ENCODE assay signal across 8 mouse cellular contexts in the genomic region with DNA sequence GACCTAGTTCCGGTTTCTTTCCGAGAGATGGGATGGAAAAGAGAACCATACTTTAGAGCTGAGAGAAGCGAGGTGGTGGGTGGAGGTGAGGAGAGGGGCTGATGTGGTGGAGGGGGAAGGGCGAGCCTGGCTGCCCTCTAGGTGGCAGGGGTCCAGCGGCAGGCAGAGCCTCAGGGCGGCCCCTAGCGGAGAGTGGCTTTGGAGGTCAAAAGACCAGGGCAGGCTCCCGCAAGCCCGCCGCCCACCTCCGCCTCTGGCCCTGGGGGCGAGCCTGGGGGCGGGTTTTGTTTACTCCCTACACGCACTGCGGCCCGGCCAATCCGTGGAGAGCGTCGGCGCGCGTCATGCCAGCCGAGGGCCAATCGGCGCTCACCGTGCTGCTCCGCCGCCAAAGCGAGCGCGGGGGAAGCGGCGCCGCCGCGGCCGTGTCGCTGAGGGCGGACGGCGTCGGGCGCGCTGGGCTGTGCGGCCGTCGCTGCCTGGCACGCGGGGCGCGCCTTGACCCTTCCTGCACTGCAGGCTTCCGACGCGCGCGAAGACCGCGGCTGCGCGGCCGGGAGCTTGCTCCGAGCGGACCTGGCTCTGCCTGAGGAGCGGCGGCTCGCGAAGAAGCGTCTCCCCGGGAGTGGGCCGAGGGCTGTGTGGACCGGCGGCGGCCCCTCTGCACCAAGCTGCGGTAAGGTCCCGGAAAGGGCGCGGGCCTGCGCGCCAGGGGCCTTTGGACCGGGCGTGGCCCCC. TPM values are rescaled to one million over a fixed set of nuclear protein-coding genes. Genes with fewer than 3 reads are reported as not detected.
DNase-seq lines count a peak whose midpoint lies in the region; ATAC-seq and TF ChIP-seq lines count a peak whose summit lies in the region.

A gene (plus strand): TSS at position 391 of the 738 bp plus-strand sequence.

- H3K9me3 ChIP-seq in hindbrain, embryonic 10.5 days = no peaks in the 10 kb centered on the region
- no peaks in the 10 kb centered on the region for H3K9me3 ChIP-seq in lung, postnatal 0 days (ENCODE audit: low read length)

- H3K4me2 ChIP-seq in lung, postnatal 0 days (replicated peaks; ENCODE audit: low read depth, low read length) = peak within 1 kb of the TSS; percentile 97

- peak within 1 kb of the TSS; percentile 91 for H3K4me3 ChIP-seq in hindbrain, embryonic 10.5 days
- H3K4me3 ChIP-seq in lung, postnatal 0 days (ENCODE audit: low read depth, low read length) = peak within 1 kb of the TSS; percentile 73

- no peak for TF ChIP-seq EP300 in lung, postnatal 0 days (IDR thresholded peaks at IDR 0.05)

- peaks cover 27% of the 10 kb centered on the region for H3K4me1 ChIP-seq in hindbrain, embryonic 10.5 days (replicated peaks)
- peaks cover 3% of the 10 kb centered on the region; the same call in 1 of the 2 replicates for H3K4me1 ChIP-seq in lung, postnatal 0 days (ENCODE audit: insufficient read depth, low read depth, low read length)

- peak; percentile 56 for DNase-seq in MEL-GATA-1-ER (ENCODE audit: extremely low read depth, low read depth)
- DNase-seq in cerebellum, adult 8-10 months = peak; percentile 84
- peak; percentile 94 for DNase-seq in hindbrain, embryonic 10.5 days (ENCODE audit: low spot score)
- peak; percentile 92 for DNase-seq in layer of hippocampus, adult 9-11 months
- peak; percentile 96 for DNase-seq in lung, postnatal 0 days (ENCODE audit: low spot score)
- DNase-seq in ovary, postnatal 14 days (ENCODE audit: low spot score) = peak; percentile 89
- peak; percentile 90 for DNase-seq in thymus, postnatal 14 days

- peak within 1 kb of the TSS; percentile 91 for H3K27ac ChIP-seq in hindbrain, embryonic 10.5 days
- H3K27ac ChIP-seq in lung, postnatal 0 days (ENCODE audit: low read length) = peak within 1 kb of the TSS; percentile 96

- WGBS in hindbrain, embryonic 10.5 days = 2% methylated on average over 81 of the region's 81 CpGs
- 0% methylated on average over 57 of the region's 81 CpGs for WGBS in lung, postnatal 0 days

- no peaks in the 10 kb centered on the region for H3K36me3 ChIP-seq in hindbrain, embryonic 10.5 days
- H3K36me3 ChIP-seq in lung, postnatal 0 days (ENCODE audit: insufficient read depth, low read length) = no peaks in the 10 kb centered on the region

- H3K9ac ChIP-seq in lung, postnatal 0 days (replicated peaks; ENCODE audit: low read depth) = peak within 1 kb of the TSS; percentile 73

- H3K27me3 ChIP-seq in hindbrain, embryonic 10.5 days (ENCODE audit: insufficient read depth, poor library complexity, severe bottlenecking) = no peaks in the 10 kb centered on the region
- H3K27me3 ChIP-seq in lung, postnatal 0 days (replicated peaks; ENCODE audit: insufficient read depth, low read length) = no peaks in the 10 kb centered on the region

- TF ChIP-seq CTCF in lung, postnatal 0 days (IDR thresholded peaks at IDR 0.05) = peak; percentile 72

- ATAC-seq in frontal cortex, adult (ENCODE audit: low TSS enrichment) = peak; percentile 96
- ATAC-seq in lung, postnatal 0 days = peak; percentile 98

RNA-seq across cellular contexts. Expression of the gene that starts here (rescaled TPM):
- polyA plus RNA-seq in hindbrain, embryonic 10.5 days (2016; fragmentation: Nextera tagmentation; extraction: Ambion mirVana) = 68.4 and 81.6 TPM in 2 replicates
- 47.3 and 53.9 TPM in 2 replicates for polyA plus RNA-seq in lung, postnatal 0 days (2015; fragmentation: Nextera tagmentation; extraction: Ambion mirVana)

Comparison
In these comparisons a context has a peak if more than half of its experiments do, and no peak if none do; other contexts are left out.
1. Peak in every context shown above with its lines: DNase-seq, ATAC-seq, H3K4me3 ChIP-seq and H3K27ac ChIP-seq.